ENCODE assay signal across 9 mouse cellular contexts in the genomic region with DNA sequence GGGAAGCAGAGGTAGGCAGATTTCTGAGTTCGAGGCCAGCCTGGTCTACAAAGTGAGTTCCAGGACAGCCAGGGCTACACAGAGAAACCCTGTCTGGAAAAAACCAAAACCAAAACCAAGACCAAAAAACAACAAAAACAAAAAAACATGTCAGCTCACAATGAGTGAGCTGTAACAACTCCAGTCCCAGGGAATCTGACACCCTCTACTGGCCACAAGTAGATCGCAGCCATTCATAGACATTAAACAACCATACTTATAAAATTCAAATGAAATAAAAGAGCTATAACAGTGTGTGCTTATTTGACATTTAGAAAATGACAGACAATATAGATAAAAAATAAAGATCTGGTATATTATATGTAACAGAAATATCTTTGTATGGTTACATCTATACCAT. TPM values are rescaled to one million over a fixed set of nuclear protein-coding genes. Genes with fewer than 3 reads are reported as not detected.
DNase-seq lines count a peak whose midpoint lies in the region; ATAC-seq and TF ChIP-seq lines count a peak whose summit lies in the region.
"Had no signal": no experiment of that assay in that cellular context is flagged by ENCODE, and none has a peak within 500 bp of the region (broad histone marks: within the 10 kb centered on the region; RNA-seq: fewer than 3 reads in every experiment).

No protein-coding gene starts in this region.

- H3K9me3 ChIP-seq in midbrain, embryonic 14.5 days (ENCODE audit: control insufficient read depth, low read length): no peaks in the 10 kb centered on the region
- H3K9me3 ChIP-seq in midbrain, embryonic 15.5 days: no peaks in the 10 kb centered on the region
- no peaks in the 10 kb centered on the region for H3K9me3 ChIP-seq in lung, embryonic 14.5 days (ENCODE audit: low read depth, low read length)
- H3K9me3 ChIP-seq: liver, embryonic 15.5 days had no signal

- H3K4me1 ChIP-seq in midbrain, embryonic 14.5 days (ENCODE audit: control insufficient read depth, insufficient read depth, low read length): no peaks in the 10 kb centered on the region
- H3K4me1 ChIP-seq in midbrain, embryonic 15.5 days: no peaks in the 10 kb centered on the region
- no peaks in the 10 kb centered on the region for H3K4me1 ChIP-seq in lung, embryonic 14.5 days (ENCODE audit: insufficient read depth)
- H3K4me1 ChIP-seq: liver, embryonic 15.5 days had no signal

- H3K9ac ChIP-seq in midbrain, embryonic 14.5 days (replicated peaks; ENCODE audit: low read length): no peak overlapping the region
- no peak overlapping the region for H3K9ac ChIP-seq in midbrain, embryonic 15.5 days
- no peak overlapping the region for H3K9ac ChIP-seq in lung, embryonic 14.5 days
- H3K9ac ChIP-seq: liver, embryonic 15.5 days had no signal

- TF ChIP-seq CTCF in brain, embryonic 14.5 days (IDR thresholded peaks at IDR 0.05; ENCODE audit: borderline replicate concordance, extremely low read depth, insufficient read depth, insufficient read length): peak; percentile 57; the same call in 1 of the 2 replicates
- peak; percentile 63 for TF ChIP-seq CTCF in lung, embryonic 14.5 days (IDR thresholded peaks at IDR 0.05; ENCODE audit: low read depth)

- peak; percentile 39 for DNase-seq in embryo, embryonic 10 days (ENCODE audit: low spot score)
- no peak for DNase-seq in embryo, embryonic 9.5 days (ENCODE audit: extremely low spot score)
- DNase-seq in midbrain, embryonic 14.5 days: peak; percentile 56
- peak; percentile 34 for DNase-seq in brain, embryonic 14.5 days (ENCODE audit: low read depth)
- peak; percentile 64 for DNase-seq in lung, embryonic 14.5 days
- peak; percentile 10 to 22 for DNase-seq in thymus, postnatal 36 days
- DNase-seq in ovary, postnatal 14 days (ENCODE audit: low spot score): no peak

- H3K36me3 ChIP-seq in midbrain, embryonic 14.5 days (ENCODE audit: control insufficient read depth, insufficient read depth, low read length): peaks cover 74% of the 10 kb centered on the region
- H3K36me3 ChIP-seq in midbrain, embryonic 15.5 days (replicated peaks): peaks cover 27% of the 10 kb centered on the region
- peaks cover 80% of the 10 kb centered on the region for H3K36me3 ChIP-seq in lung, embryonic 14.5 days (ENCODE audit: insufficient read depth)

- no peak overlapping the region for H3K4me2 ChIP-seq in midbrain, embryonic 14.5 days (ENCODE audit: low read length)
- H3K4me2 ChIP-seq in midbrain, embryonic 15.5 days: no peak overlapping the region
- no peak overlapping the region for H3K4me2 ChIP-seq in lung, embryonic 14.5 days
- H3K4me2 ChIP-seq: liver, embryonic 15.5 days had no signal

- H3K4me3 ChIP-seq in midbrain, embryonic 14.5 days (replicated peaks; ENCODE audit: low read depth, low read length): no peak overlapping the region
- no peak overlapping the region for H3K4me3 ChIP-seq in midbrain, embryonic 15.5 days
- no peak overlapping the region for H3K4me3 ChIP-seq in lung, embryonic 14.5 days (ENCODE audit: low read depth, low read length)
- H3K4me3 ChIP-seq: liver, embryonic 15.5 days had no signal

- no peaks in the 10 kb centered on the region for H3K27me3 ChIP-seq in midbrain, embryonic 14.5 days (ENCODE audit: control insufficient read depth, insufficient read depth, low read length)
- H3K27me3 ChIP-seq in midbrain, embryonic 15.5 days (replicated peaks): no peaks in the 10 kb centered on the region
- H3K27me3 ChIP-seq in lung, embryonic 14.5 days (ENCODE audit: insufficient read depth, low read length): no peaks in the 10 kb centered on the region
- H3K27me3 ChIP-seq: liver, embryonic 15.5 days had no signal

- no peak overlapping the region for H3K27ac ChIP-seq in midbrain, embryonic 14.5 days (replicated peaks; ENCODE audit: low read depth, low read length)
- no peak overlapping the region for H3K27ac ChIP-seq in midbrain, embryonic 15.5 days
- H3K27ac ChIP-seq in lung, embryonic 14.5 days (ENCODE audit: low read depth): no peak overlapping the region
- H3K27ac ChIP-seq: liver, embryonic 15.5 days had no signal

- TF ChIP-seq POLR2A in brain, embryonic 14.5 days (IDR thresholded peaks at IDR 0.05; ENCODE audit: borderline replicate concordance, extremely low read depth, insufficient read depth, insufficient read length, poor library complexity, severe bottlenecking): no peak

- no peak for ATAC-seq in midbrain, embryonic 14.5 days (ENCODE audit: low FRiP score, low TSS enrichment)
- no peak for ATAC-seq in midbrain, embryonic 15.5 days (replicated peaks)
- no peak for ATAC-seq in lung, embryonic 14.5 days (ENCODE audit: insufficient read depth)

- 88% methylated on average over 2 of the region's 2 CpGs for WGBS in midbrain, embryonic 14.5 days
- 92% methylated on average over 2 of the region's 2 CpGs for WGBS in midbrain, embryonic 15.5 days
- 79% methylated on average over 2 of the region's 2 CpGs for WGBS in lung, embryonic 14.5 days

RNA-seq across cellular contexts. Expression of a gene that starts 23.4 kb away (rescaled TPM):
- 78.8 and 87.1 TPM in 2 replicates for polyA plus RNA-seq in midbrain, embryonic 14.5 days (2014; fragmentation: Nextera tagmentation; extraction: Ambion mirVana)
- polyA plus RNA-seq in midbrain, embryonic 15.5 days (2015; fragmentation: Nextera tagmentation; extraction: Ambion mirVana): 87.0 and 93.6 TPM in 2 replicates
- polyA plus RNA-seq in brain, embryonic 14.5 days (2012; rRNA removed): 31.3 and 35.9 TPM in 2 replicates
- 79.3 and 84.8 TPM in 2 replicates for polyA plus RNA-seq in lung, embryonic 14.5 days (2014; fragmentation: Nextera tagmentation; extraction: Ambion mirVana)

RNA-seq across cellular contexts. Expression of a gene that starts 37.1 kb away (rescaled TPM):
- 313 and 329 TPM in 2 replicates for polyA plus RNA-seq in midbrain, embryonic 14.5 days (2014; fragmentation: Nextera tagmentation; extraction: Ambion mirVana)
- polyA plus RNA-seq in midbrain, embryonic 15.5 days (2015; fragmentation: Nextera tagmentation; extraction: Ambion mirVana): 302 and 305 TPM in 2 replicates
- 206 and 232 TPM in 2 replicates for polyA plus RNA-seq in brain, embryonic 14.5 days (2012; rRNA removed)
- polyA plus RNA-seq in lung, embryonic 14.5 days (2014; fragmentation: Nextera tagmentation; extraction: Ambion mirVana): 141 and 142 TPM in 2 replicates

RNA-seq across cellular contexts. Expression of a gene that starts 38.4 kb away (rescaled TPM):
- 34.5 and 34.7 TPM in 2 replicates for polyA plus RNA-seq in midbrain, embryonic 14.5 days (2014; fragmentation: Nextera tagmentation; extraction: Ambion mirVana)
- polyA plus RNA-seq in midbrain, embryonic 15.5 days (2015; fragmentation: Nextera tagmentation; extraction: Ambion mirVana): 25.9 and 27.3 TPM in 2 replicates
- 67.8 and 72.2 TPM in 2 replicates for polyA plus RNA-seq in brain, embryonic 14.5 days (2012; rRNA removed)
- 59.9 and 61.8 TPM in 2 replicates for polyA plus RNA-seq in lung, embryonic 14.5 days (2014; fragmentation: Nextera tagmentation; extraction: Ambion mirVana)

RNA-seq across cellular contexts. Expression of a gene that starts 38.7 kb away (rescaled TPM):
- polyA plus RNA-seq in midbrain, embryonic 14.5 days (2014; fragmentation: Nextera tagmentation; extraction: Ambion mirVana): 0.51 and 0.53 TPM in 2 replicates
- 0.63 and 1.0 TPM in 2 replicates for polyA plus RNA-seq in midbrain, embryonic 15.5 days (2015; fragmentation: Nextera tagmentation; extraction: Ambion mirVana)
- polyA plus RNA-seq in brain, embryonic 14.5 days (2012; rRNA removed): 0.36 and 0.39 TPM in 2 replicates
- polyA plus RNA-seq in lung, embryonic 14.5 days (2014; fragmentation: Nextera tagmentation; extraction: Ambion mirVana): 2.0 and 2.2 TPM in 2 replicates

Comparison
In these comparisons a context has a peak if more than half of its experiments do, and no peak if none do; other contexts are left out.
1. DNase-seq: peak in embryo, embryonic 10 days (single experiment), midbrain, embryonic 14.5 days (single experiment), brain, embryonic 14.5 days (single experiment), lung, embryonic 14.5 days (single experiment) and thymus, postnatal 36 days (2 of 2); none in embryo, embryonic 9.5 days (single experiment) and ovary, postnatal 14 days (single experiment).